14 mouse cellular contexts compared by ENCODE assay signal in genomic region chr11:53441921-53442320, GRCm38 (mm10). TPM values are rescaled to one million over a fixed set of nuclear protein-coding genes. Genes with fewer than 3 reads are reported as not detected.
DNase-seq lines count a peak whose midpoint lies in the region; ATAC-seq lines count a peak whose summit lies in the region.
"Had no signal": no experiment of that assay in that cellular context is flagged by ENCODE, and none has a peak within 500 bp of the region (broad histone marks: within the 10 kb centered on the region; RNA-seq: fewer than 3 reads in every experiment).

No protein-coding gene starts in this region.

- 1% methylated on average over 12 of the region's 12 CpGs for WGBS in heart, embryonic 12.5 days
- WGBS in embryonic facial prominence, embryonic 14.5 days, result 28% methylated on average over 12 of the region's 12 CpGs
- 2% methylated on average over 12 of the region's 12 CpGs for WGBS in liver, embryonic 16.5 days (ENCODE audit: insufficient replicate concordance)
- WGBS in neural tube, embryonic 15.5 days, result 62% methylated on average over 12 of the region's 12 CpGs

- no peak overlapping the region for H3K4me3 ChIP-seq in heart, embryonic 12.5 days
- H3K4me3 ChIP-seq in embryonic facial prominence, embryonic 14.5 days (ENCODE audit: low read depth, low read length), result no peak overlapping the region
- no peak overlapping the region for H3K4me3 ChIP-seq in liver, embryonic 16.5 days (ENCODE audit: low read depth, low read length)
- H3K4me3 ChIP-seq in neural tube, embryonic 15.5 days (replicated peaks), result no peak overlapping the region
- H3K4me3 ChIP-seq: embryonic facial prominence, embryonic 15.5 days; limb, embryonic 13.5 days had no signal

- ATAC-seq in heart, embryonic 12.5 days (ENCODE audit: insufficient number of reproducible peaks, low FRiP score), result peak; percentile 52; the same call in 1 of the 2 replicates
- peak; percentile 47 for ATAC-seq in CD4-positive, CD25-positive, alpha-beta regulatory T cell, adult 4 months
- 0 out of 2 replicates have a peak, but pooled peaks have one; percentile 41 for ATAC-seq in embryonic facial prominence, embryonic 14.5 days (ENCODE audit: low read depth)
- no peak for ATAC-seq in liver, embryonic 16.5 days (ENCODE audit: low read depth)
- no peak for ATAC-seq in neural tube, embryonic 15.5 days (ENCODE audit: low FRiP score)
- ATAC-seq: midbrain, embryonic 16.5 days had no signal

- peak overlapping the region; percentile 86 for H3K27ac ChIP-seq in heart, embryonic 12.5 days (ENCODE audit: poor library complexity, severe bottlenecking)
- peak overlapping the region; percentile 70 for H3K27ac ChIP-seq in embryonic facial prominence, embryonic 14.5 days (replicated peaks; ENCODE audit: low read depth, low read length)
- peak overlapping the region; percentile 39; the same call in 1 of the 2 replicates for H3K27ac ChIP-seq in liver, embryonic 16.5 days (ENCODE audit: low read length)
- H3K27ac ChIP-seq in neural tube, embryonic 15.5 days (replicated peaks), result no peak overlapping the region
- H3K27ac ChIP-seq: embryonic facial prominence, embryonic 15.5 days; limb, embryonic 13.5 days had no signal

- no peak for DNase-seq in heart, adult 8-10 months (ENCODE audit: low spot score)
- DNase-seq in embryonic facial prominence, embryonic 14.5 days (ENCODE audit: low spot score), result peak; percentile 14
- DNase-seq in right cerebral cortex, postnatal 25 days, result no peak
- DNase-seq in kidney, adult 11 months, result no peak
- DNase-seq: gastrocnemius, postnatal 14 days; kidney, postnatal 36 days; right cerebral cortex, adult 18-20 months had no signal

- 0 out of 2 replicates have a peak overlapping the region, but pooled peaks have one; percentile 3 for H3K9ac ChIP-seq in heart, embryonic 12.5 days
- no peak overlapping the region; the same call in 1 of the 2 replicates for H3K9ac ChIP-seq in embryonic facial prominence, embryonic 14.5 days (ENCODE audit: low read depth, low read length)
- H3K9ac ChIP-seq in liver, embryonic 16.5 days (ENCODE audit: low read depth, low read length), result 0 out of 2 replicates have a peak overlapping the region, but pooled peaks have one; percentile 7
- H3K9ac ChIP-seq in neural tube, embryonic 15.5 days (replicated peaks), result no peak overlapping the region
- H3K9ac ChIP-seq: embryonic facial prominence, embryonic 15.5 days; limb, embryonic 13.5 days had no signal

- no peaks in the 10 kb centered on the region for H3K27me3 ChIP-seq in heart, embryonic 12.5 days (replicated peaks)
- no peaks in the 10 kb centered on the region for H3K27me3 ChIP-seq in embryonic facial prominence, embryonic 14.5 days (replicated peaks; ENCODE audit: control insufficient read depth, insufficient read depth, low read length)
- no peaks in the 10 kb centered on the region; the same call in 1 of the 2 replicates for H3K27me3 ChIP-seq in liver, embryonic 16.5 days (ENCODE audit: control insufficient read depth, insufficient read depth, low read depth, low read length)
- H3K27me3 ChIP-seq in neural tube, embryonic 15.5 days (replicated peaks), result no peaks in the 10 kb centered on the region
- H3K27me3 ChIP-seq: embryonic facial prominence, embryonic 15.5 days; limb, embryonic 13.5 days had no signal

- H3K36me3 ChIP-seq in heart, embryonic 12.5 days, result no peaks in the 10 kb centered on the region
- H3K36me3 ChIP-seq in embryonic facial prominence, embryonic 14.5 days (ENCODE audit: control insufficient read depth, insufficient read depth, low read length), result no peaks in the 10 kb centered on the region
- no peaks in the 10 kb centered on the region for H3K36me3 ChIP-seq in liver, embryonic 16.5 days (ENCODE audit: control insufficient read depth, insufficient read depth)
- no peaks in the 10 kb centered on the region for H3K36me3 ChIP-seq in neural tube, embryonic 15.5 days
- H3K36me3 ChIP-seq: limb, embryonic 13.5 days had no signal

- H3K4me1 ChIP-seq in heart, embryonic 12.5 days (replicated peaks), result peaks cover 13% of the 10 kb centered on the region
- H3K4me1 ChIP-seq in embryonic facial prominence, embryonic 14.5 days (ENCODE audit: control insufficient read depth, insufficient read depth, low read length), result no peaks in the 10 kb centered on the region
- peaks cover 4% of the 10 kb centered on the region for H3K4me1 ChIP-seq in liver, embryonic 16.5 days (ENCODE audit: control insufficient read depth, low read depth, low read length)
- no peaks in the 10 kb centered on the region for H3K4me1 ChIP-seq in neural tube, embryonic 15.5 days
- H3K4me1 ChIP-seq: limb, embryonic 13.5 days had no signal

- no peaks in the 10 kb centered on the region for H3K9me3 ChIP-seq in heart, embryonic 12.5 days (replicated peaks)
- H3K9me3 ChIP-seq in embryonic facial prominence, embryonic 14.5 days (ENCODE audit: control insufficient read depth, low read length), result no peaks in the 10 kb centered on the region
- no peaks in the 10 kb centered on the region for H3K9me3 ChIP-seq in liver, embryonic 16.5 days (replicated peaks; ENCODE audit: control insufficient read depth, low read length)
- no peaks in the 10 kb centered on the region for H3K9me3 ChIP-seq in neural tube, embryonic 15.5 days (replicated peaks)
- H3K9me3 ChIP-seq: embryonic facial prominence, embryonic 15.5 days; limb, embryonic 13.5 days had no signal

- peak overlapping the region; percentile 9 for H3K4me2 ChIP-seq in heart, embryonic 12.5 days
- no peak overlapping the region for H3K4me2 ChIP-seq in embryonic facial prominence, embryonic 14.5 days (ENCODE audit: low read depth, low read length)
- 0 out of 2 replicates have a peak overlapping the region, but pooled peaks have one; percentile 12 for H3K4me2 ChIP-seq in liver, embryonic 16.5 days (ENCODE audit: low read depth, low read length)
- H3K4me2 ChIP-seq in neural tube, embryonic 15.5 days, result no peak overlapping the region
- H3K4me2 ChIP-seq: embryonic facial prominence, embryonic 15.5 days; limb, embryonic 13.5 days had no signal

RNA-seq across cellular contexts. Expression of gene Gdf9, which starts 11.1 kb away (rescaled TPM):
- polyA plus RNA-seq in heart, embryonic 12.5 days (2016; fragmentation: Nextera tagmentation; extraction: Ambion mirVana), result 0.56 and 1.3 TPM in 2 replicates
- under 1 TPM; 0.14 to 0.44 (median 0.29) TPM for total RNA-seq in heart, adult 8-10 months (2022)
- polyA plus RNA-seq in CD4-positive, CD25-positive, alpha-beta regulatory T cell, adult 4 months (2017; shearing (Covaris generic)), result not detected
- 1.2 and 2.7 TPM in 2 replicates for polyA plus RNA-seq in embryonic facial prominence, embryonic 14.5 days (2014; fragmentation: Nextera tagmentation; extraction: Ambion mirVana)
- 0.41 and 0.43 TPM in 2 replicates for polyA plus RNA-seq in liver, embryonic 16.5 days (2015; fragmentation: Nextera tagmentation; extraction: Ambion mirVana)
- 2.4 and 2.9 TPM in 2 replicates for polyA plus RNA-seq in neural tube, embryonic 15.5 days (2015; fragmentation: Nextera tagmentation; extraction: Ambion mirVana)

RNA-seq across cellular contexts. Expression of gene Uqcrq, which starts 11.3 kb away (rescaled TPM):
- polyA plus RNA-seq in heart, embryonic 12.5 days (2016; fragmentation: Nextera tagmentation; extraction: Ambion mirVana), result 1,089 and 1,102 TPM in 2 replicates
- 1,000 to 10,000 TPM; 2,591 to 2,839 (median 2,740) TPM for total RNA-seq in heart, adult 8-10 months (2022)
- 100 to 1,000 TPM; 329 to 366 TPM for polyA plus RNA-seq in CD4-positive, CD25-positive, alpha-beta regulatory T cell, adult 4 months (2017; shearing (Covaris generic))
- polyA plus RNA-seq in embryonic facial prominence, embryonic 14.5 days (2014; fragmentation: Nextera tagmentation; extraction: Ambion mirVana), result 592 and 683 TPM in 2 replicates
- polyA plus RNA-seq in liver, embryonic 16.5 days (2015; fragmentation: Nextera tagmentation; extraction: Ambion mirVana), result 513 and 549 TPM in 2 replicates
- 796 and 911 TPM in 2 replicates for polyA plus RNA-seq in neural tube, embryonic 15.5 days (2015; fragmentation: Nextera tagmentation; extraction: Ambion mirVana)

RNA-seq across cellular contexts. Expression of gene Gm10447, which starts 15.0 kb away (rescaled TPM):
- 0.11 and 0.15 TPM in 2 replicates for polyA plus RNA-seq in heart, embryonic 12.5 days (2016; fragmentation: Nextera tagmentation; extraction: Ambion mirVana)
- total RNA-seq in heart, adult 8-10 months (2022), result not detected
- polyA plus RNA-seq in CD4-positive, CD25-positive, alpha-beta regulatory T cell, adult 4 months (2017; shearing (Covaris generic)), result not detected
- polyA plus RNA-seq in embryonic facial prominence, embryonic 14.5 days (2014; fragmentation: Nextera tagmentation; extraction: Ambion mirVana), result not detected in 2 replicates
- 0.18 and 0.22 TPM in 2 replicates for polyA plus RNA-seq in liver, embryonic 16.5 days (2015; fragmentation: Nextera tagmentation; extraction: Ambion mirVana)
- 0.13 TPM in 1 of 2 replicates, not detected in the other for polyA plus RNA-seq in neural tube, embryonic 15.5 days (2015; fragmentation: Nextera tagmentation; extraction: Ambion mirVana)
- total RNA-seq: gastrocnemius, postnatal 14 days had no signal

RNA-seq across cellular contexts. Expression of gene Shroom1, which starts 15.1 kb away (rescaled TPM):
- 5.3 and 5.8 TPM in 2 replicates for polyA plus RNA-seq in heart, embryonic 12.5 days (2016; fragmentation: Nextera tagmentation; extraction: Ambion mirVana)
- under 1 TPM; 0.57 to 0.82 (median 0.73) TPM for total RNA-seq in heart, adult 8-10 months (2022)
- not detected for polyA plus RNA-seq in CD4-positive, CD25-positive, alpha-beta regulatory T cell, adult 4 months (2017; shearing (Covaris generic))
- 2.9 and 4.0 TPM in 2 replicates for polyA plus RNA-seq in embryonic facial prominence, embryonic 14.5 days (2014; fragmentation: Nextera tagmentation; extraction: Ambion mirVana)
- 3.1 and 4.1 TPM in 2 replicates for polyA plus RNA-seq in liver, embryonic 16.5 days (2015; fragmentation: Nextera tagmentation; extraction: Ambion mirVana)
- 3.4 and 4.1 TPM in 2 replicates for polyA plus RNA-seq in neural tube, embryonic 15.5 days (2015; fragmentation: Nextera tagmentation; extraction: Ambion mirVana)

RNA-seq across cellular contexts. Expression of gene Leap2, which starts 19.0 kb away (rescaled TPM):
- not detected in 2 replicates for polyA plus RNA-seq in heart, embryonic 12.5 days (2016; fragmentation: Nextera tagmentation; extraction: Ambion mirVana)
- total RNA-seq in heart, adult 8-10 months (2022), result not detected
- 1 to 10 TPM in 1 of 2 experiments, not detected in 1; 1.1 TPM for polyA plus RNA-seq in CD4-positive, CD25-positive, alpha-beta regulatory T cell, adult 4 months (2017; shearing (Covaris generic))
- polyA plus RNA-seq in embryonic facial prominence, embryonic 14.5 days (2014; fragmentation: Nextera tagmentation; extraction: Ambion mirVana), result not detected in 2 replicates
- 71.4 and 78.2 TPM in 2 replicates for polyA plus RNA-seq in liver, embryonic 16.5 days (2015; fragmentation: Nextera tagmentation; extraction: Ambion mirVana)
- polyA plus RNA-seq in neural tube, embryonic 15.5 days (2015; fragmentation: Nextera tagmentation; extraction: Ambion mirVana), result 0.51 TPM in 1 of 2 replicates, not detected in the other
- total RNA-seq: gastrocnemius, postnatal 14 days had no signal
- polyA plus RNA-seq: embryonic facial prominence, embryonic 15.5 days; midbrain, embryonic 16.5 days had no signal

Comparison
In these comparisons a context has a peak if more than half of its experiments do, and no peak if none do; other contexts are left out.
1. ATAC-seq: peak in heart, embryonic 12.5 days (single experiment), CD4-positive, CD25-positive, alpha-beta regulatory T cell, adult 4 months (single experiment) and embryonic facial prominence, embryonic 14.5 days (single experiment); none in liver, embryonic 16.5 days (single experiment) and neural tube, embryonic 15.5 days (single experiment).
2. H3K4me2 ChIP-seq: peak in heart, embryonic 12.5 days (single experiment) and liver, embryonic 16.5 days (single experiment); none in embryonic facial prominence, embryonic 14.5 days (single experiment) and neural tube, embryonic 15.5 days (single experiment).
3. H3K9ac ChIP-seq: peak in heart, embryonic 12.5 days (single experiment) and liver, embryonic 16.5 days (single experiment); none in embryonic facial prominence, embryonic 14.5 days (single experiment) and neural tube, embryonic 15.5 days (single experiment).